Mouse (Mus musculus) spleen, adult 18-20 months (tissue): ENCODE results near the gene Tnfsfm13.
A peak's percentile ranks its signal among the peaks of the same experiment; 100 is the strongest.
"Not testable (repeated sequence)": the region's sequence is repeated elsewhere in the genome, so short reads cannot be mapped to it uniquely, and the experiment has no call there.

Experiments used
- DNase-seq, 2 experiments: peaks; one replicate each; pipeline ENCODE4 v3.0.0; 2022; ENCODE audit warnings: mixed read lengths in 2 of 2

Tnfsfm13 gene

DNA sequence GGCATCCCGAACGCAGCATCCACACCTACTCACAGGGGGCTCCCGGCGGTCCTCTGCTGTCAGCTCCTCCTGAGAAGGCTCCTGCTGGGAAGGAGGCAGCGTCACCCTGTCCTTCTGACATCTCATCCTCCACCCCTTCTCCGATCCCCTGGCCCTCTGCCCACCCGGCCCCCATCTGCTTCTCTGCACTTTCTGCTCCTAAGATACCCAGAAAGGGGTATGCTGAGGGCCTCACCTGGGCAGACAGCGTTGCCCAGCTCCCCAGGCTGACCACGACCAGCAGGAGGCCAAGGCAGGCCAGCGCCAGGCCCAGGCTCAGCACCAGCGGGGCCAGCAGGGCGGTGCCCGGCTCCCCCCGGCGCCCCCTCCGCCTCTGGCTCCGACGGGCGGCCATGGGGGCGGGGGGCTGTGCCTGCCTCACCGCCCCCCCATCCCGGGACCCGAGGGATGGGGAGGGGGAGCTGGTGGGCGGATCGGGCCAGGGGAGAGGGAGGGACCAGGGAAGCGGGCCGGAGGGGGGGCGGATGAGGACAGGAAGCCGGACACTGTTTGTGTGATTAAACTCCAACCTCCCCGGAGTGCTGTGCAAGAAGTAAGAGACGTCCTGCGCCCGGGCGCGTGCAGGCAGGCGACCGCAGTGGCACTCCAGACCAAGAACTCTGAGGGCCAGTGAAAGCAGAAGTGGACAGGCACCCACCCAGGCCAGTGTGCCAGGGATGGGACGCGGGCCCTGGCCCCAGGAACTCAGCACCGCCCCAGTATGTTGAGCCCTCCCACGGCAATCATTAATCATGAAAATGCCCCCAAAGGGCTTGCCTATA is at the start of gene Tnfsfm13, which contains the start of gene Tnfsf12:
Gene Tnfsfm13, minus strand, starts transcription at position 738 of the 821 bp plus-strand sequence.
Gene Tnfsf12, minus strand, starts transcription at position 489 of the 821 bp plus-strand sequence.
- peak; percentile 29 to 38 for DNase-seq

DNA sequence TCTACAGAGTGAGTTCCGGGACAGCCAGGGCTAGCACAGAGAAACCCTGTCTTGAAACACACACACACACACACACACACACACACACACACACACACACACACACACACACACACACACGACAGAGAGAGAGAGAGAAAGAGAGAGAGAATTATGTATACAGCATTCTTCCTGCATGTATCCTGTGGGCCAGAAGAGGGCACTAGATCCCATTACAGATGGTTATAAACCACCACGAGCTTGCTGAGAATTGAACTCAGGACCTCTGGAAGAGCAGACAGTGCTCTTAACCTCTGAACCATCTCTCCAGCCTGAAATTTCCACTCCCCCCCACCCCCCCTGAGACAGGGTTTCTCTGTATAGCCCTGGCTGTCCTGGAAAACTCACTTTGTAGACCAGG is 35.5 kb upstream of the Tnfsfm13 start:
- not testable (repeated sequence) for DNase-seq

DNA sequence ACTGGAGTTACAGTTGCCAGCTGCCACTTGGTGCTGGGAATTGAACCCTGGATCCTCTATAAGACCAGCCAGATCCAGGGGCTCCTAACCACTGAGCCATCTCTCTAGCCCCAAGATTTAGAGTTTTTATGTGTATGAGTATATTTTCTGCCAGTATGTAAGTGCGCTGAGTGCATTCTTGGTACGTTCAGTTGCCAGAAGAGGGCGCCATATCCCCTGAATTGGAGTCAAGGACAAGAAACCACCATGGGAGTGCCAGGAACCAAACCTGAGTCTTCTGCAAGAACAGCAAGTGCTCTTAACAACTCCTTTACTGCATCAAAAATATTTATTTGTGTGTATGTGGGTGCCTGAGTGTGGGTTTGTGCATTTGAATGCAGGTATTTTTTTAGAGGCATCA is 33.2 kb upstream of the Tnfsfm13 start:
- DNase-seq: peak; percentile 20 to 67

DNA sequence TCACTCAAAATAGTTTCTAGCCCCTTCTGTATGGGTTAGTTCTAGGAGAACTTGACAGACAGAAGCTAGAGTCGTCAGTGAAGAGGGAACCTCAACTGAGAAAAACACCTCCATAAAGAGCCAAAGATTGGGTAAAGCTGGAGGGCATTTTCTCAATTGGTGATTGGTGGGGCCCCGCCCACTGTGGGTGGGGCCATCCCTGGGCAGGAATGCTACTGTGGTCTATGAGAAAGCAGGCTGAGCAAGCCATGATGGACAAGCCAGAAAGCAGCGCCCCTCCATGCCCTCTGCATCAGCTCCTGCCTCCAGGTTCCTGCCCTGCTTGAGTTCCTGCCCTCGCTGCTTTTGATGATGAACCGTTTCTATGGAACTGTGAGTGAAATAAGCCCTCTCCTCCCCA is 30.1 kb upstream of the Tnfsfm13 start:
- DNase-seq: no peak

DNA sequence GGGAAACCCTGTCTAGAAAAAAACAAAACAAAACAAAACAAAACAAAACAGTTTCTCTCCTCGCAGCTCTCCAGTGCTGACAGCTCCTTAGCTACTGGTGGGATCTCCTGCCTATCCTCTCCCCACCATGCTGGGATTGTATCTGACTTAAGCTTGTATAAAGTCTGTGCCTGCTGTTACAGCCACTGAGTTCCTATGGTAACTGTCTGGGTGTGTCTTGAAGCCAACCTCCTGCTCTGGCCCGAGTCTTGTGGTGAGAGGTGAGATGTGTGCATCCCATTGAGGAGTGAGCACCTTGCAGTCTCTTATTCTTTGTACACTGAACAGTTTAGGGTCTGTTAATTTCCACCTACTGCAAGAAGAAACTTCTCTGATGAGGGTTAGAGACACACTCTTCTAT is 27.2 kb upstream of the Tnfsfm13 start:
- DNase-seq: no peak

DNA sequence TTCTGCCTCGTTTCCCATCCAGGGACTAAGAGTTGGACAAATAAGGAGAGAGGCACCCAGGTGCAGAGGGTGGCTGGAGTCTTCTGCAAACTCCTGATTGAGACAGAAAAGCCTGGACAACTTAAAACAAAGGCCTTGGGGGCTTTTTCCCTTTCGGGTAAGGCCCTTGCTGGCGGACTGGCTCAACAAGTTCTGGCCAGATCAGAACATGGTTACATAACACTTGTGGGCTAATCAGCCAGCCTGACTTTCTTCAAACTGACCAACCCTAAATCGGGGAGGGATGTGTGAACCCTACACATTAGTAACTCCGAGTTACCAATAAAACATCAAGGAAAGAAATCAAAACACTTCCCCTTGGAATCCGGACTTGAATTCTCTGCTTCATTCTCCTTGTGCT is 25.0 kb upstream of the Tnfsfm13 start:
- no peak for DNase-seq

DNA sequence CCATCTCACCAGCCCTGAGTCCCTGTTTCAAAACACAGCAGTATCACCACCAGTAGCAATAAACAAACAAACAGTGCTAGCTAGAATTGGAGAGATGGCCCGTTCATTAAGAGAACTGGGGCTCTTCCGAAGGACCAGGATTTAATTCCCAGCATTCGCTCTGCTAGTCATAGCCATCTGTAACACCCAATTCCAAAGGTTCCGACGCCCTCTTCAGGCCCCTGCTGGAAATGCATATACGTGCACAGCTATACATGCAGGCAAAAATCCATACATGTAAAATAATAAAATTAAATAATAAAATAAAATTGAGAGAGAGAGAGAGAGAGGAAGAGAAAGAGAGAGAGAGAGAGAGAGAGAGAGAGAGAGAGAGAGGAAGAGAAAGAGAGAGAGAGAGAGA is 23.5 kb upstream of the Tnfsfm13 start:
- DNase-seq: no peak

DNA sequence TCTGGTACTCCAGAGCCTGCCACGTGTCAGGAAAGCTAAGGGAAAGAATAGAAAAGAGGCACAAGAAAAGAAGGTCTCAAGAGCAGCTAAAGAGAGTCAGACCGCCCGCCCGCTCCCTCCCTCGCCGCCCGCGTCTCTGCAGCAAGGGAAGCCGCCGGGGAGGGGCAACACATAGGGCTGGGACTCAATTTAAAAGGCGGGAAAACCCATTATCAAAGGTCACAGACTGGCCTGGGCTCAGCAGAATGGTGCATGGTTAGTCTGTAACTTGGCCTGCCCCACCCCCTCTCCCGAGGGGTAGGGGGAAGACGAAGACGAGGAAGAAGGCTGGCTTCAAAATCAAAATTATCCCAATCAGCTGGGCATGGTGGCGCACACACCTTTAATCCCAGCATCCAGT is 22.8 kb upstream of the Tnfsfm13 start:
- no peak for DNase-seq

DNA sequence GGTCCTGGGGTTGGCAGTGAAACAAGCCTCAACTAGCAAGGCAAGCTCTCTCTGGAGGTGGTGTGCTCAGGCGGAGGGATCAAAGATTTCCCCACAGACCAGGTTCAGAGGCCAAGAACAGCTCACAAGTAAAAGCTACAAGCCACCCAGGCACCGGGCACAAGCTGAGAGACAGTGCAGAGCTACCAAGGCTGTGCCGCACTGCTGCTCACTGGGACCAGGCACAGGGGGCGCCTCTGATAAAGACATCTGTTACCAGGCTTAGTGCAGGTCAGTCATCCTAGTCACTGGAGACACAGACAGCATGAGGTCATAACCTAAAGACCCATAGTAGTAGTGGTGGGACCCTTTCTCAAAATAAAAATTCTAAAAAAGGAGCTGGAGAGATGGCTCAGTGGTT is 21.1 kb upstream of the Tnfsfm13 start:
- DNase-seq: no peak

DNA sequence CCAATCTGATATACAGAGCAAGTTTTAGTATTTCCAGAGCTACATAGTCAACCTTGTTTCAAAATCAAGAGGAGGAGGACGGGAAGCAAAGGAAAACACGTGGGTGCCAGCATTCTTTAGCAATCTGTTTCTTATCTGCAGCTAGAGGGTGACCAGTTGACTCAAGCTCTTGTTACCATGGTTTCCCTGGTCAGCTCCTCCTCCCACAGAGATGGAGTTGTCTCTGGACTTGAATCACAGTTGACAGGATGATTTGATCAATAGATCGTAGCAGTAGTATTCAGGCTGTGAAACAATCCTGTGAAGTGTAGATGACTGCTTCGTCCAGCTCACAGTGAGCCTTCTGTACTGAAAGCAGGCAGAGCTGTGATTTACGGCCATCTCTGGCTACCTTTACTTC is 20.0 kb upstream of the Tnfsfm13 start:
- DNase-seq: no peak

DNA sequence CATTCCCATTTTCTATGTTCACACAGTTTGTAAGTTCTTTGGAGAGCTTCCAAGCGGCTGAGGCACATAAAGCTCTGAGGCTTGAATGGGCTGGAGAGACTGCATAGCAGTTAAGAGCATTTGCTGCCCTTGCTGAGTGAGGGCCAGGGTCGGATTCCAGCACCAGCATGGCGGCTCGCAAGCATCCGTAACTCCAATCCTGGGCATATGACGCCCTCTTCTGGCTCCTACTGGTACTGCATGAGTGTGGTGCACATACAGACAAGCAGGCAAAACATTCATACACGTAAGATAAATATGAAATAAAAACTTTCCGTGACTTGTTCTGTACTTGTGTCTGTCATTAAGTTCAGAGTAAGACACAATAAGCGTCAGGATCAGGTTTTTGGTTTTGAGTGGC is 19.6 kb upstream of the Tnfsfm13 start:
- no peak for DNase-seq

DNA sequence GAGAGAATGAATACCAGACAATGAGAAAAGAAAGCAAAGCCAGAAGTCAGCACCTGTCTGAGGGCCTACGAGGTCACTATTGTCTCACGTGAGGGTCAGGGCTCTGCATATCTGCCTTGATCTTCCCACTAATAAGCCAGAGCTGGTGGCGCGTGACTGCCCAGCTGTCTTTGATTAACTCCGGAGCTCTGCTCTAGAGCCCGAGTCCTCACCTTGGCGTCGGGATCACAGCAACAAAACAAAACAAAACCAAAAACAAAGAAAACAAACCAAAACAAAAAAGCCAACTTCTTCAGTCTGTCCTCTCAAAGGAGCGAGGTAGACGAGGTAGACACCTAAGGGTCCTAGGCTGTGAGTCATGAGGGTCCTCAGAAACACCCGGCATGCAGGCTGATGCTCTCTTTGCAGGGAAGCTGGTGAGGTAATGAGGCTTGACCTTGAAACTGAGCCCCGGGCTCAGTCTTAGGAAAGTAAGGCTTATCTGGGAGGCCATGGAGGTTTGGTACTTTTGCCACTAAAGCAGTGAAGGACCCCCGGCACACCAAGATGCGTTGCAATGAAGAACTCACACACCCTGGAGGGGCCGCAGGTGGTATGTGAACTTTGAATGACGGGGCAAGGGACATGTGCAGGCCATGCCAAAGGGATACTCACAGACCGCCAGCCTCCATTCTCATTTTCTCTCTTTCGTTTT is 18.9 kb upstream of the Tnfsfm13 start:
- no peak for DNase-seq

DNA sequence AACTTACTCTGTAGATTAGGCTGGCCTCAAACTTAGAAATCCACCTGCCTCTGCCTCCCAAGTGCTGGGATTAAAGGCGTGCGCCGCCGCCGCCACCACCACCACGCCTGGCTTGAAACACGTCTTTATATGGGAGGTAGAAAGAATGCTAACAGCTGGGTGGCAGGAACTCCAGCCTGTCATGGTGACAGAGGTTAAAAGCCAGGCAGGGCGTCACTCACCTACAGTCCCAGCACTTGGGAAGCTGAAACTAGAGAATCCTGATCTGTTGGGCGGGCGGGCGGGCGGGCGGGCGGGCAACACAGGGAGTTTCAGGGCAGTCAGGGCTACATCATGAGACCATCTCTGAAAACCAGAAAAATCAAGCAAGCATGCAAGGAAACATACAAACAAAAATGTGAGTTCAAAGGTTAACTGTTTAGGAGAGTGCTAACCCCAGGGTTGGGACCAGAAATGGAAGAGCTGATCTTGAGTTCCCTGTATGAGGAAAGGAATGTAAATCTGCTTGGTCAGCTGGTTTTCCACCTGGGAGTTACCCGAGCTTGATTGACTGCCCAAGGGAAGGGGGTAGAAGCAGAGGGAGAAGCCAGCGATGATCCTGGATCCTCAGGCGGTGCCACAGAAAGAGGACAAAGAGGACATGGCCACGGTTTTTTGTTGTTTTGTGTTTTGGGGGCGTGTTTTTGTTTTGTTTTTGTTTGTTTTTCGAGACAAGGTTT is 17.2 kb upstream of the Tnfsfm13 start:
- no peak for DNase-seq

DNA sequence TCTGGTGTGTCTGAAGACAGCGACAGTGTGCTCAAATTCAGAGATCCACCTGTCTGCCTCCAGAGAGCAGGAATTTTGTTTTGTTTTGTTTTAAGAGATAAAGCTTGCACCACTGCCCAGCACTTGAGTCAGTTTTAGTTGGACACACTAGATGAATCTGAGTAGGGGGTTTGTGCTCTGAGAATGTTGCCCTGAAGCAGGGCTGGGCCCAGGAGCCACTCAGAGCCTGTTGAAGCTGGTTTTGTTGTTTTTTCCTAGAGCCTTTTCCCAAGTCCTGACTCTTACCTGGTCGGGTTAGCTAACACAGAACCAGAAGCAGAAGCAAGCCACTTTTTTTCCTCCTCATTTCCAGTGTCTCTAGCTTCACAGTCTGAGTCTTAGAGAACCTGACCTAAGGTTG is 15.2 kb upstream of the Tnfsfm13 start:
- no peak for DNase-seq

DNA sequence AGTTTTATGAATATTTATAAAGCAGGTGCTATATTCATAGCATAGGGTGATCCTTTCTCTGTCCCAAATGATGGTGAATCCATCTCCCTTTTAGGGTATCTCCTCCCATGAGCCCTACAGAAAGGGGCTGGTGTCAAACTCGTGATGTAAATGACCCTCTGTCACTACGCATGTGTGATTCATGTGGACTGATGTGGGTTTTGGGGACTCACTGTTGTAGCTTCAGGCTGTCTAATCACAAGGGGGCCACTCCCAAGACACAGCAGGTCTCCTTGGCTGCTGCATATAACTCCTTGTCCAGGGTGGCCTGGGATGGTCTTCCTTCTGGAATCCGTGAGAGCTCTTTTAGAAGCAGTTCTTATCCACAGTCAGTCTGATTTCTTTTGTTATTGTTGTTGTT is 14.6 kb upstream of the Tnfsfm13 start:
- no peak for DNase-seq

DNA sequence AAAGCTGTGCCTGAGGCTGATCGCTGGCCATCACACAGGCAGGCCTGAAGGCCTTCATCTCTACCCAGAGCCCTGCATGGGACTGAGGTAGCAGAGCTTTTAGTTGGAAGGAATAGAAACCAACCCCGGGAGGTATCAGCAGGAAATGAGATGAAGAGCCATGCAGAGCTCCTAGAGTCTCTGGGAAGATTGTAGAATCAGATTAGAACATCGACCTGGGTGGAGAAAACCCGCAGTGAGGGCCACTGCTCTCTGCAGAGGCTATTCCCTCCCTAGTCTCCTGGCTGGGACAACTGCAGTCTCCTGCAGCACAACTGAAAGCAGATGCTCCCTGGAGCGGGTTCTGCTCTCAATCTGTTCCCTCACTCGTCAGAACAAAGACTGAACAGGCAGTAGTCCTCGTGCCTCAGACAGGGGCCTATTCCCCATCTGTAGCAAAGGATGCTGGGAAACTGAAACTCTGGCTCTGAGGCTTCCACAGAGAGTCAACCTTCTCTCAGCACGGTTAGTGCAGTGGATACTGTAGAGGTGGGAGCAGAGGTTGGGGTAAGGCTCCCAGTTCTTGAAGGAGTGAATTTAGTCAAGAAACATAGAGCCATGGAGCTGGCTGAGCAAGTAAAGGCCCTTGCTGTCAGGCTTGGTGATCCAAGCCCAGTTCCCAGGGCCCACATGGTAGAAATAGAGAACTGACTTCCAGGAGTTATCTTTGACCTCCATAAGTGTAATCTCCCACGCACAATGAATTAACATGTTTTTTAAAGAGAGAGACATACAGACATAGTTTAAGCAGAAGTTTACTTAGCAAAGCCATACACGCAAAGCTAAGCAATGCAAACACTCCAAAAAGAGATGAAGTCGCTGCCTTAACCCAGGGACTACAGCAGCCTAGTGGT is 13.9 kb upstream of the Tnfsfm13 start:
- DNase-seq: no peak

DNA sequence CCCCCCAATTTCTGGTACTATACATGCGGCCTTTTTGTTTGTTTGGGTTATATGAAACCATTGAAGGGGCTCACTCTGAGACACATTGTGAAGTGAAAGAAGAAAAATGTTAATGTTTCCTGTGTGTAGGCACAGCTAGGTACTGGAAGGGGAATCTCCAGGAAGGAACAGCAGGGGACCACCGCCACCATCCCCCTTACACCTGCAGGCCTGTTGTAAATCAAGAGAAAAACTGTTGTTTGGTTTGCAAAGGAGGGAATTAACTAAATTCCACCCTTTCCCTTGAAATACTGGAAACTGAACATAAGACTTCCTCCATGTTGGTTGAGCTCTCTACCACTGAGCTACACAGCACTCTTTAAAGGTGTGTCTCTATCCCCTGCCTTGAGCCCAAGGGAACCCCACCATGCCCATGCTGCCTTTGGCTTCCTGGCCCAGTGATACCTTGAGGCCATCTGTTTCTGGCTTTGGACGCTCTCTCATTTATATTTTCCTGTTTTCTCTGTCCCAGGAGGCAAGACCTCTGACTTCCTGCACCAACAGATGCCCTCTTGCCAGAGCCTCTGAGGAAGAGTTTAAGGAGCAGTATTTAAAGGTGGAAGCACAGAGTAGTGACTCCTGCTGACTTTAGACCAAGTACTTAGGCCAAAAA is 12.8 kb upstream of the Tnfsfm13 start:
- DNase-seq: no peak

DNA sequence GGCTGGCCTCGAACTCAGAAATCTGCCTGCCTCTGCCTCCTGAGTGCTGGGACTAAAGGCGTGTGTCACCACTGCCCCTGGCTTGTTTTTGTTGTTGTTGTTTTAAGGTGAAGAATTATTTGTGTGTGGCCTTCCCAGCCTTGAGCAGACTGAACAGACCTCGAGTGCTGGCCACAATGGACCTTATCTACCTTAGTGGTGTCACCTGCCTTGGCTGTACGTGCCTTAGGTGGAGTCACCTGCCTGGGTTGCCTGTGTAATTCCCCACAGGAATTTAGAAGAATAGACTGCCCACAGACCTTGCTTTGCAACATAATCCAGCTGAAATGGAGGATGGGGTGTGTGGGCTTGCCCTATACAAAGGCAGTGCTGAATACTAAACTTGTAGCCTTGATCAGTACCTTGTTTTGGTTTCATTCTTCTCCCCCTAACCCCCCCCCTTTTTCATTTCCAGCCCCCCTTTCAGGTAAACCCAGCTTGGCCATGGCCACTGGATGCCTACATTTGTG is 12.0 kb upstream of the Tnfsfm13 start:
- DNase-seq: no peak

DNA sequence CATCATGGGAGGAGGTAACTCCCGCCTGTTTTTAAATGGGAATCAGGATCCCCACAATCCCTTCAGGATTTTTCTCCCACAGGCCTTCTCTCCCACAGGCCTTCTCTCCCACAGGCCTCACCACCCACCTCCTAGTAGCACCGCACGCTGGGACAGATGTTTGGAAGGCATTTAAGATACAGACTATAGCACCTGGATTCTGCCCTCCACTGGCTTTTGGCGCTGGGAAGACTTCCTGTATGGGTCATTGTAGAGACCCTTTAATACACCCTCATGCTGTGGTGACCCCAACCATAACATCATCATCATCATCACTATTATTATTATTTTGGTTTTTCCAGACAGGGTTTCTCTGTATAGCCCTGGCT is 11.6 kb upstream of the Tnfsfm13 start:
- no peak for DNase-seq

DNA sequence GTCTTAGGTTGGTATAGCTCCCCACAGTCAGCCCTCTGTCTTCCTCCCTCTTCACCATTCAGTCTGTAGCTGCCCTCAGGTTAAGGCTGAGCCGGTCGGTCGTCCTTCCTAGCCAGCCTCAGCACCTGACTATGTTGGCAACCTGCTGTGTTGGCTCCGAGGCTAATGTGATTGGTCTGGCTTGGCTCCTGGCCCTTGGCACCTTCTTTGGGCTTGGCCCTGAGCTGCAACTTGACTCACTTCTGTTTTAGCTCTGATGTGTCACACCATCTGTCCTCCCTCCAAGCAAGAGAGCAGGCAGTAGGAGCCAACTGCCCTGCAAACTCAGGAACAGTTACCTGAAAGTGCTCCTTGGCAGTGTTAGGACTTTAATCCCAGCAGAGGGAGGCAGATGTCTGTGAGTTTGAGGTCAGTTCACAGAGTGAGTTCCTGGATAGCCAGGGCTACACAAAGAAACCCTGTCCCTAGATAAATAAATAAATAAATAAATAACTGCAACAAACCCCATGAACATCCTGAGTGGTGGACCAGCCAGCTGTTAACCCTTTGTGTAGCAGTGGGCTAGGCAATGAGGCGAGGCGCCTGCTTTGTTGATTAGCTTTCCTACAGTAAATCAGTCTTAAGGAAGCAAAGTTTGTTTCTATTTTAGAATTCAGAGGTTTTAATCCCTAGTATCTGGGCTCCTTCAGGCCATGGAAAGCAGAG is 11.0 kb upstream of the Tnfsfm13 start:
- DNase-seq: no peak

DNA sequence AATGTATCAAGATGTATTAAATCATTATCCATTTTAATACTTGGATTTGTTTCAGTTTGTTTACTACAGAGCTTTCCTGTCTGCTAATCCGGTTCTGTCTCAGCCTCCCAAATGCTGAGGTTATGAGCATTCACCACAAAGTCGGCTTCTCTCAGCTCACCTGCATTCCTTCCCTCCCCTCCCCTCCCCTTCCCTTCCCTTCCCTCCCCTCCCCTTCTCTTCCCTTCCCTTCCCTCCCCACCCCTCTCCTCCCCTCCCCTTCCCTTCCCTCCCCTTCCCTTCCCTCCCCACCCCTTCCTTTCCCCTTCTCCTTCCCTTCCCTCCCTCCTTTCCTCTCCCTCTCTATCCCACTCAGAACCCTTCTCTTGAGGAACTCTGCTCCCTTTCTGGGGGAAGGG is 8.7 kb upstream of the Tnfsfm13 start:
- no peak for DNase-seq
